Comparison of ENCODE assay signal across 38 mouse cellular contexts in the genomic region with DNA sequence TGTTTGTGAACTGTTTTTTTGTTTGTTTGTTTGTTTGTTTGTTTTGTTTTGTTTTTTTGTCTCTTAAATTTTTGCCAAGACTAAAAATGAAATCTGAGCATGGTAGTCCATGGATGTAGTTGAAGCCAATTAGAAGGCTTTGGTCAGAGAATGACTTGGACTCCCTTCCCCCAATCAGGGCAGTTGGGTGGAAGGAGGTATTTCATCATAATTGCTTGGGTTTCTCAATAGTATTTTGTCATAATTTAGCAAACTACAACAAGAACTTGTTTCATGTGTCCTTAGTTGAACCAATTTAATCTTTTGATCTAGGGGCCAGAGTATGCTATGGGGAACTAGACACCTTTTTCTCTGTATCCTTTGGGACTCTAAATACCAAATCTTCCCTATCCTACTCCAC. TPM values are rescaled to one million over a fixed set of nuclear protein-coding genes. Genes with fewer than 3 reads are reported as not detected.
"Had no signal": no experiment of that assay in that cellular context is flagged by ENCODE, and none has a peak within 500 bp of the region (broad histone marks: within the 10 kb centered on the region; RNA-seq: fewer than 3 reads in every experiment).

No protein-coding gene starts in this region.

- DNase-seq: gastrocnemius, adult 2 months; gastrocnemius, postnatal 10 days; gastrocnemius, postnatal 25 days; heart, adult 11 months; heart, adult 2 months; heart, postnatal 10 days; heart, postnatal 4 days; kidney, adult 18-20 months; kidney, adult 8-10 months; kidney, postnatal 10 days; kidney, postnatal 25 days; kidney, postnatal 4 days; liver; liver, embryonic 13.5 days had no signal

- H3K4me1 ChIP-seq: heart, embryonic 10.5 days; heart, embryonic 12.5 days; hindbrain, embryonic 10.5 days; hindbrain, embryonic 12.5 days; intestine, embryonic 15.5 days; limb, embryonic 10.5 days; limb, embryonic 12.5 days; liver, embryonic 13.5 days; liver, embryonic 15.5 days had no signal

- H3K9ac ChIP-seq: heart, embryonic 12.5 days; hindbrain, embryonic 12.5 days; hindbrain, embryonic 14.5 days; intestine, embryonic 15.5 days; limb, embryonic 12.5 days; liver, embryonic 13.5 days; liver, embryonic 15.5 days had no signal

- H3K36me3 ChIP-seq: heart, embryonic 10.5 days; heart, embryonic 12.5 days; hindbrain, embryonic 10.5 days; hindbrain, embryonic 12.5 days; intestine, embryonic 15.5 days; limb, embryonic 10.5 days; limb, embryonic 12.5 days; liver, embryonic 13.5 days; liver, embryonic 15.5 days had no signal

- H3K27ac ChIP-seq: gastrocnemius, adult 2 months; heart, adult 2 months; heart, embryonic 10.5 days; hindbrain, embryonic 10.5 days; hindbrain, embryonic 12.5 days; hindbrain, embryonic 14.5 days; intestine, embryonic 15.5 days; layer of hippocampus, adult 2 months; left cerebral cortex, adult 2 months; limb, embryonic 10.5 days; limb, embryonic 12.5 days; liver, embryonic 13.5 days; liver, embryonic 15.5 days had no signal

- H3K27me3 ChIP-seq: heart, embryonic 12.5 days; hindbrain, embryonic 12.5 days; intestine, embryonic 15.5 days; limb, embryonic 12.5 days; liver, embryonic 13.5 days; liver, embryonic 15.5 days had no signal

- H3K4me2 ChIP-seq: heart, embryonic 12.5 days; hindbrain, embryonic 12.5 days; hindbrain, embryonic 14.5 days; intestine, embryonic 15.5 days; limb, embryonic 12.5 days; liver, embryonic 13.5 days; liver, embryonic 15.5 days had no signal

- ATAC-seq: hindbrain, embryonic 16.5 days; inflammation-experienced regulatory T-cells, adult 6 months; intestine, embryonic 15.5 days; intestine, postnatal 0 days had no signal

- H3K4me3 ChIP-seq: gastrocnemius, adult 2 months; heart, adult 2 months; heart, embryonic 10.5 days; heart, embryonic 12.5 days; hindbrain, embryonic 10.5 days; hindbrain, embryonic 12.5 days; intestine, embryonic 15.5 days; layer of hippocampus, adult 2 months; left cerebral cortex, adult 2 months; limb, embryonic 10.5 days; limb, embryonic 12.5 days; liver, embryonic 13.5 days; liver, embryonic 15.5 days had no signal

- H3K9me3 ChIP-seq: heart, embryonic 10.5 days; heart, embryonic 12.5 days; hindbrain, embryonic 10.5 days; hindbrain, embryonic 12.5 days; intestine, embryonic 15.5 days; limb, embryonic 10.5 days; limb, embryonic 12.5 days; liver, embryonic 13.5 days; liver, embryonic 15.5 days had no signal

RNA-seq across cellular contexts. Expression of a gene that starts 4.4 kb away (rescaled TPM):
- total RNA-seq: gastrocnemius, adult 2 months; gastrocnemius, postnatal 10 days; heart, adult 2 months; heart, postnatal 10 days; heart, postnatal 25 days; heart, postnatal 4 days; layer of hippocampus, adult 2 months; layer of hippocampus, postnatal 10 days; layer of hippocampus, postnatal 25 days; left cerebral cortex, adult 2 months; left cerebral cortex, postnatal 14 days; left cerebral cortex, postnatal 36 days had no signal
- polyA plus RNA-seq: heart, adult 2 months; heart, embryonic 10.5 days; heart, embryonic 12.5 days; heart, embryonic 14.5 days; heart, embryonic 16.5 days; hindbrain, embryonic 10.5 days; hindbrain, embryonic 12.5 days; hindbrain, embryonic 14.5 days; hindbrain, embryonic 16.5 days; inflammation-experienced regulatory T-cells, adult 6 months; intestine, embryonic 15.5 days; intestine, postnatal 0 days; kidney, embryonic 14.5 days; kidney, embryonic 16.5 days; limb, embryonic 10.5 days; limb, embryonic 12.5 days; limb, embryonic 14.5 days; liver, embryonic 13.5 days; liver, embryonic 15.5 days had no signal

RNA-seq across cellular contexts. Expression of a gene that starts 28.8 kb away (rescaled TPM):
- total RNA-seq: gastrocnemius, adult 2 months; gastrocnemius, postnatal 10 days; gastrocnemius, postnatal 25 days; heart, adult 2 months; heart, postnatal 10 days; heart, postnatal 25 days; heart, postnatal 4 days; layer of hippocampus, adult 2 months; layer of hippocampus, postnatal 10 days; layer of hippocampus, postnatal 25 days; left cerebral cortex, adult 2 months; left cerebral cortex, postnatal 14 days; left cerebral cortex, postnatal 36 days had no signal
- polyA plus RNA-seq: heart, adult 2 months; heart, embryonic 10.5 days; heart, embryonic 12.5 days; heart, embryonic 14.5 days; heart, embryonic 16.5 days; hindbrain, embryonic 10.5 days; hindbrain, embryonic 12.5 days; hindbrain, embryonic 14.5 days; hindbrain, embryonic 16.5 days; inflammation-experienced regulatory T-cells, adult 6 months; intestine, embryonic 15.5 days; kidney, embryonic 14.5 days; kidney, embryonic 16.5 days; limb, embryonic 10.5 days; limb, embryonic 12.5 days; limb, embryonic 14.5 days; liver, embryonic 13.5 days had no signal
